Mouse (Mus musculus) forebrain, embryonic 15.5 days (tissue): ENCODE measurements around the gene Ednra. TPM values are rescaled to one million over a fixed set of nuclear protein-coding genes. Genes with fewer than 3 reads are reported as not detected.

ENCODE experiments used
- ATAC-seq: fragments of 200-750 bp; cut with Nextera tagmentation; replicated peaks from 2 replicates; pipeline ENCODE4 v1.8.0; 2017; ENCODE audit warnings: mild to moderate bottlenecking, moderate TSS enrichment, moderate library complexity
- H3K27ac ChIP-seq: fragments of 300-500 bp; sonication (generic); replicated peaks from 2 replicates; pipeline ENCODE4 v1.5.1; 2015; ENCODE audit warnings: mild to moderate bottlenecking, inconsistent platforms
- H3K27me3 ChIP-seq: fragments of 300-500 bp; sonication (generic); 2 replicates; pipeline ENCODE4 v1.6.1; 2015; ENCODE audit warnings: inconsistent platforms
- H3K36me3 ChIP-seq: fragments of 300-500 bp; sonication (generic); 2 replicates; pipeline ENCODE4 v1.6.1; 2015; ENCODE audit warnings: mild to moderate bottlenecking, inconsistent platforms
- H3K4me1 ChIP-seq: fragments of 300-500 bp; sonication (generic); 2 replicates; pipeline ENCODE4 v1.6.1; 2015; ENCODE audit warnings: inconsistent platforms
- H3K4me2 ChIP-seq: fragments of 300-500 bp; sonication (generic); replicated peaks from 2 replicates; pipeline ENCODE4 v1.6.1; 2015; ENCODE audit warnings: mild to moderate bottlenecking, inconsistent platforms
- H3K4me3 ChIP-seq: fragments of 300-500 bp; sonication (generic); 2 replicates; pipeline ENCODE4 v1.5.1; 2015; ENCODE audit warnings: mild to moderate bottlenecking, inconsistent platforms
- H3K9ac ChIP-seq: fragments of 300-500 bp; sonication (generic); replicated peaks from 2 replicates; pipeline ENCODE4 v1.6.1; 2015; ENCODE audit warnings: mild to moderate bottlenecking, inconsistent platforms
- H3K9me3 ChIP-seq: fragments of 300-500 bp; sonication (generic); 2 replicates; pipeline ENCODE4 v1.6.1; 2016; ENCODE audit warnings: inconsistent platforms
- WGBS: fragments of 180-500 bp; shearing (Covaris S2); methylation state at CpG from one replicate; pipeline ENCODE4 v1.1.7; 2015; ENCODE audit warnings: mixed read lengths; 5-methylcytosine and 5-hydroxymethylcytosine counted together
- polyA plus RNA-seq: library from polyadenylated mRNA; unstranded; fragments of >200 nt; fragmentation: Nextera tagmentation; extraction: Ambion mirVana; gene quantifications from 2 replicates; pipeline ENCODE4 v1.2.1, GENCODE M21; 2015

Ednra gene
- polyA plus RNA-seq, 1 experiment from 2014 or later, result 4.0 TPM

GRCm38 (mm10) chr8:77672036-77672435 is 52.2 kb downstream of the Ednra start:
- Histone ChIP-seq H3K36me3 (no peaks in the 10 kb centered on the region), H3K27ac (no peak overlapping the region), H3K4me2 (no peak overlapping the region), H3K4me1 (no peaks in the 10 kb centered on the region), H3K9ac (no peak overlapping the region), H3K4me3 (no peak overlapping the region), H3K27me3 (no peaks in the 10 kb centered on the region), H3K9me3 (no peaks in the 10 kb centered on the region)
- ATAC-seq, result no peak
- WGBS, result 90% methylated on average over 4 of the region's 4 CpGs

- peak; percentile 67; the same call in 1 of the 2 replicates for ATAC-seq
- H3K4me2 ChIP-seq, result no peak overlapping the region
- H3K36me3 ChIP-seq, result no peaks in the 10 kb centered on the region
- H3K9me3 ChIP-seq, result no peaks in the 10 kb centered on the region
- H3K4me3 ChIP-seq, result no peak overlapping the region
- H3K27ac ChIP-seq, result no peak overlapping the region
- 77% methylated on average over 4 of the region's 4 CpGs for WGBS
- H3K9ac ChIP-seq, result no peak overlapping the region
- H3K27me3 ChIP-seq, result no peaks in the 10 kb centered on the region
- H3K4me1 ChIP-seq, result no peaks in the 10 kb centered on the region
Observed at GRCm38 (mm10) chr8:77670612-77671363, 53.5 kb downstream of the Ednra start.

GRCm38 (mm10) chr8:77667916-77668315 is 56.3 kb downstream of the Ednra start:
- H3K9me3 ChIP-seq, result no peaks in the 10 kb centered on the region
- no peak overlapping the region for H3K9ac ChIP-seq
- H3K27me3 ChIP-seq, result no peaks in the 10 kb centered on the region
- H3K4me2 ChIP-seq, result no peak overlapping the region
- H3K27ac ChIP-seq, result no peak overlapping the region
- H3K4me3 ChIP-seq, result no peak overlapping the region
- 93% methylated on average over 5 of the region's 5 CpGs for WGBS
- ATAC-seq, result no peak
- H3K4me1 ChIP-seq, result no peaks in the 10 kb centered on the region
- H3K36me3 ChIP-seq, result no peaks in the 10 kb centered on the region

GRCm38 (mm10) chr8:77664901-77665300 is 59.4 kb downstream of the Ednra start:
- Histone ChIP-seq H3K4me3 (no peak overlapping the region), H3K27ac (no peak overlapping the region), H3K9ac (no peak overlapping the region), H3K9me3 (no peaks in the 10 kb centered on the region), H3K4me2 (no peak overlapping the region), H3K4me1 (no peaks in the 10 kb centered on the region), H3K27me3 (no peaks in the 10 kb centered on the region), H3K36me3 (no peaks in the 10 kb centered on the region)
- 92% methylated on average over 13 of the region's 13 CpGs for whole genome bisulfite sequencing
- no peak for ATAC-seq

GRCm38 (mm10) chr8:77659534-77660080 is 64.7 kb downstream of the Ednra start:
- Histone ChIP-seq H3K4me3 (no peak overlapping the region), H3K27me3 (no peaks in the 10 kb centered on the region), H3K27ac (no peak overlapping the region), H3K9me3 (no peaks in the 10 kb centered on the region), H3K36me3 (no peaks in the 10 kb centered on the region), H3K9ac (no peak overlapping the region), H3K4me2 (no peak overlapping the region), H3K4me1 (no peaks in the 10 kb centered on the region)
- 85% methylated on average over 4 of the region's 4 CpGs for WGBS
- ATAC-seq, result no peak

- no peak for ATAC-seq
- H3K27ac ChIP-seq, result no peak overlapping the region
- H3K27me3 ChIP-seq, result no peaks in the 10 kb centered on the region
- no peak overlapping the region for H3K4me2 ChIP-seq
- H3K9ac ChIP-seq, result no peak overlapping the region
- no peaks in the 10 kb centered on the region for H3K36me3 ChIP-seq
- H3K4me3 ChIP-seq, result no peak overlapping the region
- WGBS, result 90% methylated on average over 3 of the region's 3 CpGs
- H3K4me1 ChIP-seq, result no peaks in the 10 kb centered on the region
- no peaks in the 10 kb centered on the region for H3K9me3 ChIP-seq
Observed at GRCm38 (mm10) chr8:77658356-77658755, 65.9 kb downstream of the Ednra start.

- Histone ChIP-seq H3K27ac (no peak overlapping the region), H3K27me3 (no peaks in the 10 kb centered on the region), H3K4me3 (no peak overlapping the region), H3K36me3 (no peaks in the 10 kb centered on the region), H3K9ac (no peak overlapping the region), H3K4me1 (no peaks in the 10 kb centered on the region), H3K9me3 (no peaks in the 10 kb centered on the region), H3K4me2 (no peak overlapping the region)
- ATAC-seq, result no peak
- WGBS, result 58% methylated on average over 1 of the region's 1 CpGs
Observed at GRCm38 (mm10) chr8:77650646-77651190, 73.5 kb downstream of the Ednra start.

GRCm38 (mm10) chr8:77640093-77640839 is 84.0 kb downstream of the Ednra start:
- 31% methylated on average over 5 of the region's 5 CpGs for WGBS
- no peak for ATAC-seq
- H3K9ac ChIP-seq, result no peak overlapping the region

GRCm38 (mm10) chr8:77637593-77637992 is 86.7 kb downstream of the Ednra start:
- no peaks in the 10 kb centered on the region for H3K36me3 ChIP-seq
- no peaks in the 10 kb centered on the region for H3K27me3 ChIP-seq
- 84% methylated on average over 3 of the region's 3 CpGs for whole genome bisulfite sequencing
- H3K27ac ChIP-seq, result no peak overlapping the region
- H3K4me1 ChIP-seq, result no peaks in the 10 kb centered on the region
- H3K9me3 ChIP-seq, result no peaks in the 10 kb centered on the region
- no peak for ATAC-seq
- no peak overlapping the region for H3K4me2 ChIP-seq
- H3K4me3 ChIP-seq, result no peak overlapping the region
- no peak overlapping the region for H3K9ac ChIP-seq

More at GRCm38 (mm10) chr8:77640093-77640839, 84.0 kb downstream of the Ednra start:
- Histone ChIP-seq H3K4me2 (no peak overlapping the region), H3K27ac (no peak overlapping the region), H3K9me3 (no peaks in the 10 kb centered on the region), H3K4me1 (no peaks in the 10 kb centered on the region), H3K27me3 (no peaks in the 10 kb centered on the region), H3K36me3 (no peaks in the 10 kb centered on the region), H3K4me3 (no peak overlapping the region)

- H3K4me2 ChIP-seq, result no peak overlapping the region
Observed at GRCm38 (mm10) chr8:77634035-77634434, 90.2 kb downstream of the Ednra start.

GRCm38 (mm10) chr8:77633211-77633610 is 91.1 kb downstream of the Ednra start:
- no peaks in the 10 kb centered on the region for H3K4me1 ChIP-seq
- no peak overlapping the region for H3K4me2 ChIP-seq
- no peak overlapping the region for H3K27ac ChIP-seq
- WGBS, result 85% methylated on average over 2 of the region's 2 CpGs
- H3K27me3 ChIP-seq, result no peaks in the 10 kb centered on the region
- H3K36me3 ChIP-seq, result no peaks in the 10 kb centered on the region
- ATAC-seq, result no peak
- no peak overlapping the region for H3K4me3 ChIP-seq
- H3K9me3 ChIP-seq, result no peaks in the 10 kb centered on the region
- H3K9ac ChIP-seq, result no peak overlapping the region

More at GRCm38 (mm10) chr8:77634035-77634434, 90.2 kb downstream of the Ednra start:
- Histone ChIP-seq H3K4me3 (no peak overlapping the region), H3K27ac (no peak overlapping the region), H3K9ac (no peak overlapping the region), H3K4me1 (no peaks in the 10 kb centered on the region), H3K9me3 (no peaks in the 10 kb centered on the region), H3K36me3 (no peaks in the 10 kb centered on the region), H3K27me3 (no peaks in the 10 kb centered on the region)
- ATAC-seq, result no peak
- 79% methylated on average over 5 of the region's 5 CpGs for WGBS

GRCm38 (mm10) chr8:77630691-77631090 is 93.6 kb downstream of the Ednra start:
- no peaks in the 10 kb centered on the region for H3K27me3 ChIP-seq
- no peak overlapping the region for H3K4me2 ChIP-seq
- no peaks in the 10 kb centered on the region for H3K36me3 ChIP-seq
- H3K27ac ChIP-seq, result no peak overlapping the region
- 49% methylated on average over 3 of the region's 3 CpGs for WGBS
- no peak overlapping the region for H3K4me3 ChIP-seq
- no peak overlapping the region for H3K9ac ChIP-seq
- H3K4me1 ChIP-seq, result no peaks in the 10 kb centered on the region
- no peak for ATAC-seq
- H3K9me3 ChIP-seq, result no peaks in the 10 kb centered on the region
